Mouse (Mus musculus) heart, adult 18-20 months (tissue): ENCODE data around the gene Uap1l1. TPM values are rescaled to one million over a fixed set of nuclear protein-coding genes. Genes with fewer than 3 reads are reported as not detected.
"Not testable (repeated sequence)": the region's sequence is repeated elsewhere in the genome, so short reads cannot be mapped to it uniquely, and the experiment has no call there.

ENCODE experiments used
- DNase-seq, 2 experiments: peaks; one replicate each; pipeline ENCODE4 v3.0.0; 2021 to 2022; ENCODE audit warnings: mixed read lengths in 1 of 2
- long read RNA-seq, 2 experiments: library from polyadenylated mRNA; stranded (forward); transcript quantifications; one replicate each; pipeline ENCODE4 v2.0.0; 2021
- total RNA-seq, 2 experiments: library from RNA; stranded (reverse); gene quantifications; 2 replicates each; pipeline ENCODE4 v1.2.3; 2021

Uap1l1 gene
- 10 to 100 TPM; 10.3 to 11.8 TPM for total RNA-seq
- long read RNA-seq, experiment 1, transcript Uap1l1-201 (9 exons, 3,349 nt), result major isoform, 8 of 13 reads
- long read RNA-seq, experiment 1, partial matches to known transcripts, result 1 of 13 reads
- long read RNA-seq, experiment 1, other reads (novel, unspliced or antisense), result 4 of 13 reads
- long read RNA-seq, experiment 2, transcript Uap1l1-201 (9 exons, 3,349 nt), result major isoform, 6 of 11 reads
- long read RNA-seq, experiment 2, partial matches to known transcripts, result 0 of 11 reads
- long read RNA-seq, experiment 2, other reads (novel, unspliced or antisense), result 5 of 11 reads

GRCm38 (mm10) chr2:25365091-25365761 is at the start of gene Uap1l1:
Gene Uap1l1 (minus strand): TSS chr2:25365682.
- DNase-seq, result peak; percentile 87 to 92

GRCm38 (mm10) chr2:25413436-25413835 is 48.0 kb upstream of the Uap1l1 start:
- DNase-seq, result not testable (repeated sequence)

GRCm38 (mm10) chr2:25408908-25409307 is 43.4 kb upstream of the Uap1l1 start:
- no peak for DNase-seq

GRCm38 (mm10) chr2:25403994-25404393 is 38.5 kb upstream of the Uap1l1 start:
- DNase-seq, result no peak

GRCm38 (mm10) chr2:25402972-25403601 is 37.6 kb upstream of the Uap1l1 start:
- DNase-seq, result peak; percentile 82 to 84

GRCm38 (mm10) chr2:25402377-25402971 is 37.0 kb upstream of the Uap1l1 start:
- peak; percentile 47 to 77 for DNase-seq

- DNase-seq, result peak; percentile 75 to 81
Observed at GRCm38 (mm10) chr2:25400764-25401163, 35.3 kb upstream of the Uap1l1 start.

- DNase-seq, result peak; percentile 76 to 87
Observed at GRCm38 (mm10) chr2:25400291-25400690, 34.8 kb upstream of the Uap1l1 start.

- no peak for DNase-seq
Observed at GRCm38 (mm10) chr2:25399051-25399450, 33.6 kb upstream of the Uap1l1 start, which contains the start of gene Npdc1. Gene Npdc1 (plus strand): TSS chr2:25399351.

- DNase-seq, result no peak
Observed at GRCm38 (mm10) chr2:25398065-25398464, 32.6 kb upstream of the Uap1l1 start.

- no peak for DNase-seq
Observed at GRCm38 (mm10) chr2:25397010-25397409, 31.5 kb upstream of the Uap1l1 start.

GRCm38 (mm10) chr2:25396597-25396983 is 31.1 kb upstream of the Uap1l1 start:
- DNase-seq, result peak; percentile 63 to 73

GRCm38 (mm10) chr2:25395721-25396596 is 30.5 kb upstream of the Uap1l1 start, which contains the start of gene Entpd2:
Gene Entpd2 (plus strand): TSS chr2:25395874.
- DNase-seq, result peak; percentile 42 to 64

- DNase-seq, result peak; percentile 73 to 79
Observed at GRCm38 (mm10) chr2:25394281-25395221, 29.1 kb upstream of the Uap1l1 start.

- DNase-seq, result peak in 1 of 2 experiments; percentile 27
Observed at GRCm38 (mm10) chr2:25391266-25391665, 25.8 kb upstream of the Uap1l1 start.

GRCm38 (mm10) chr2:25384492-25384891 is 19.0 kb upstream of the Uap1l1 start:
- DNase-seq, result no peak

GRCm38 (mm10) chr2:25376589-25376988 is 11.1 kb upstream of the Uap1l1 start:
- DNase-seq, result peak; percentile 63 to 75

GRCm38 (mm10) chr2:25373431-25373830 is 7.9 kb upstream of the Uap1l1 start:
- no peak for DNase-seq

- DNase-seq, result no peak
Observed at GRCm38 (mm10) chr2:25372644-25373391, 7.3 kb upstream of the Uap1l1 start.
